Mouse (Mus musculus) frontal cortex, postnatal 14 days (tissue): ENCODE results near the gene Bcl11b.

ENCODE experiments used
- DNase-seq, 2 experiments: peaks; one replicate each; pipeline ENCODE4 v3.0.0; 2022; ENCODE audit warnings: low spot score in 2 of 2

Gene Bcl11b

GRCm38 (mm10) chr12:107890326-107890725 is 113.1 kb downstream of the Bcl11b start:
- DNase-seq = no peak

GRCm38 (mm10) chr12:107889841-107890240 is 113.6 kb downstream of the Bcl11b start:
- DNase-seq = no peak

GRCm38 (mm10) chr12:107888646-107889045 is 114.8 kb downstream of the Bcl11b start:
- DNase-seq = no peak

DNA sequence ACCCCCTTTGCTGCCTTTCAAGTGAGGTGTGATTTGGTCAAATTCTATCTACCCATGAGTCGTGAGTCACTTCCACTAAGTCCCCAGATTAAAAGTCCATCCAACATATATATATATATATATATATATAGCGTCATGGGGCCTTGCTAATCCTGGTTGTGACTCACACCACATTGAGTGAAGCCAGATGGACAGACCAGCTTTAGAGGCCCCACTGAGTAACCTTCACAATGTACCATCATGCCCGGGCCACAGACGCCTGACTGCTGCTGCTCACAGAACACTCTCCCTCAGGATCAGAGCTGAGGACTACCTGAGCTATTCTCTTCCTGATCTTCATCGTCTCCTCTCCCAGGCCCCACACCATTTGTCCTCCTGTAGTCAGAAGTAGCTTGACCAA is 115.4 kb downstream of the Bcl11b start:
- no peak for DNase-seq

DNA sequence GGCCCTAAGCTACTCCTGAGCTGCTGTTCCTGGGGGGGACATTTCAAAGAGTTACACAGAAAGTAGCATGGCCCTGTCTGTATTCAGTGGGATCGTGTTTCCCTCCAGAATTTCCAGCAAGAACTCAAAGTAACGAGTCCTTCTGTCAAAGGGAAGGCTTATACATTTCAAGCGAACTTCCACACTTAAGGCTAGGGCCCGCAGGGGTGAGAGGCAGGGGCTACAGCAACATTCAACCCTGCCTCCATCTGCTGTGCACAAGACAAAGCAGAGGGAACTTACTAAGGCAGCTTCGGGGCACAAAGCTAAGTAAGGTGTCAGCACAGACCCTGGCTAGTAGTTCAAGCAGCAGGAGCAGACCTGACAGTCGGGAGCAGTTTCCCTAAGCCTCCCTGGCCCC is 115.8 kb downstream of the Bcl11b start:
- no peak for DNase-seq

GRCm38 (mm10) chr12:107884330-107885065 is 118.9 kb downstream of the Bcl11b start:
- DNase-seq = no peak

DNA sequence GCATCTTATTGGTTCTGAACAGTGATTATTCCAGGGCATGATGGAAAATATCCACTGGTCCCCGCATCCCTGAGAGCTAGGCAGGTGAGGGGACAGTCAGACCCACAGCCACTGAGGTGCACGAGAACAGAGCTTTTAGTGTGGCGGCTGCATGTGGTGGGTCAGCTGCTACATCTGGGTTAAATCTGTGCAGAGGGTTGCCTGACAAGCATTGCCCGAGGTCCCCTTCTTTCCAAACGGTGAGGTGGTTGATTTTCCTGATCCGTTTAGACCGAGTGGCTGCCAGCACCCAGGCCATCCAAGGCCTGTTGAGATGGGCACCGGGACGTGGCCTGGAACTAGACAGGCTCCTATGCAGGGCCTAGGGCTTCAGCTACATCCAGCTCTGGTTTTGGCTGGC is 121.7 kb downstream of the Bcl11b start:
- no peak for DNase-seq

DNA sequence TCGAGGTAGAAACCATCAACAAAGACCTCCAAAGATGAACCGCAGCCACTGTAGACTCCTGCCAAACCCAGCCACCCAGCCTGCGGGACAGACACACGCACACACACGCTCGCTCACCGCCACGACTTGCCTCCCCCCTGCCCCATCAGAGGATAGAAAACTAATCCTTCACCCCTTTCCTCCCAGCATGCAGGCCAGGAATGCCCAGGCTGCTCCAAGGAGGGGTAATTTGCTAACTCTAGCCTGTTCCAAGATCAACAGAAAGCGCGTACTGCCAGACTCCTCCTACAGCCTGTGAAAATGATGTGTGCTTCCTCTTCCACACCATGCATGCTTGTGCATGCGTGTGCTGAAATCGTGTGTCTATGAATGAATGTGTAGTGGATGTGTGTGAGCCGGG is 122.7 kb downstream of the Bcl11b start:
- no peak for DNase-seq

- no peak for DNase-seq
Observed at GRCm38 (mm10) chr12:107879114-107879777, 124.2 kb downstream of the Bcl11b start.

GRCm38 (mm10) chr12:107876237-107876636 is 127.2 kb downstream of the Bcl11b start:
- no peak for DNase-seq

DNA sequence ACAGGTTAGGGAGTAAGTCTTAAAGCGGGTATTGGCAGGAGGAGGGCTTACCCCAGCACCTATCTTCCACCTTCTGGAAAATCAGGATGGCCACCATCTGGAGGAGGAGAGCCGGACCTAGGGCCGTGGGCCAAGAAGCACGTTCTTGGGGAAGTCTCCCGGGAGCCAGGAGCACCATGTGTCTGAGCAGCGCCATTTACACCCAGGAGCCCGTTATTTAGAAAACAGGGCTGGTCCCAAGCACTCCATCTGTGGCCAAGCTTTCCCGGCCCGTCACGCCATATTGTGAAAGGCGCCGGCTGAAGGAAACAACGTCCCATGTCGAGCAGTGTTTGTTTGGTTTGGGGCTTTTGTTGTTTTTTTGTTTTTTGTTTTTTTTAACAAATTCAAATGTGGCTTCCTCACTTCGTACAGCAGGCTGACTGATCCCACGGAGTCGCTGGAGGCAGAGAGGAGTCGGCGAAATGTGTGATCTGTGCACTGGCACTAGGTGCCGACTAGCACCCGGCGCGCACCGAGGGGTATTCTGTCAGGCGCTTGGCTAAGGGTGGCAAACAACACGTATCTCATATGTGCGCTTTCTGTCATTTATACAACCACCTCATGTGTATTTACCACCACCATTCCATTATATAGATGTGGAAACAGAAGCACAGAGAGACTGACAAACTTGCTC is 128.8 kb downstream of the Bcl11b start:
- no peak for DNase-seq

DNA sequence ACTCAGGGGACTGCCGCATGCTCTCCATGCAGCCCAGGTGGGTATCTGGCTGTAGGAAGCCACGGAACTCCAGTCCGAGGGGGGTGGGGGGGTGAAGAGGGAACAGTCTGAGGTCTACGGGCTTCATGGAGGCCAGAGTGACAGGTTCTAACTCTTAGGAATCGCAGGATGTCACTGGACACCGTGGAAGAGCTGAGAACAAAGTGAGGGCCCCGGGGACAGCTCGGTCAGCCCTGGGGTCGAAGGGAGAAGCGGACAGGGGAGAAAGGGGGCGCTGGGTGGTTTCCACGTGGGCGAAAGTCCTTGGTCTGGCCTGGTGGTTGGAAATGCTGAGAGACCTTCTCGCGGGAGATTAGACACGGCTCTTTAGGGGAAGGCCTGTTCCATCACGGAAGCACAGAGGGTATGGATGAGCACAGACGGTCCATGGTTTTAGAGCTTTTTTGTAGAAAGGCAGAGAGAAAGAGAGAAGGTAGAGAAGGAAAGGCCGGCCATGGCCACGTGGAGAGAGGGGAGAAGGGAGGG is 133.8 kb downstream of the Bcl11b start:
- DNase-seq = no peak

DNA sequence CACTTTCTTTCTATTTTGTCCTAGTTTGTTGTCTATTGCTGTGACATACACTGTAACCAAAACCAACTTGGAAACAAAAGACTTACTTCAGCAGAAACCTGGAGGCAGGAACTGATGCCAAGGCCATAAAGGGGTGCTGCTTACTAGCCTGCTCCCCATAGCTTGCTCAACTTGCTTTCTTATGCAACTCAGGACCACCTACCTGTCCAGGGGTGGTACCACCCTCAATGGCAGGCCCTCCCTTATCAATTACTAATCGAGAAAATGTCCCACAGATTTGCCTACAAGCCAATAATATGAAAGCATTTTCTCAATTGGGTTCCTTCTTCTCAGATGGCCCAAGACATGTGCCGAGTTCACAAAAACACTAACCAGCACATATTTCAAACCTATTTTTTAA is 135.1 kb downstream of the Bcl11b start:
- DNase-seq = no peak
